Mouse (Mus musculus) embryonic facial prominence, embryonic 13.5 days (tissue): ENCODE measurements around the gene Tyw3. TPM values are rescaled to one million over a fixed set of nuclear protein-coding genes. Genes with fewer than 3 reads are reported as not detected.

ENCODE experiments used
- ATAC-seq: fragments of 200-750 bp; cut with Nextera tagmentation; 2 replicates; pipeline ENCODE4 v1.8.0; 2017; ENCODE audit warnings: low read depth; ENCODE audit not compliant: insufficient number of reproducible peaks, insufficient read depth, low FRiP score, low TSS enrichment
- H3K27ac ChIP-seq: fragments of 300-500 bp; sonication (generic); 2 replicates; pipeline ENCODE4 v1.5.1; 2015; ENCODE audit warnings: moderate library complexity, mild to moderate bottlenecking, inconsistent platforms
- H3K27me3 ChIP-seq: fragments of 300-500 bp; sonication (generic); 2 replicates; pipeline ENCODE4 v1.6.1; 2015; ENCODE audit warnings: mild to moderate bottlenecking, inconsistent platforms
- H3K36me3 ChIP-seq: fragments of 300-500 bp; sonication (generic); 2 replicates; pipeline ENCODE4 v1.6.1; 2015; ENCODE audit warnings: mild to moderate bottlenecking, inconsistent platforms
- H3K4me1 ChIP-seq: fragments of 300-500 bp; sonication (generic); 2 replicates; pipeline ENCODE4 v1.6.1; 2015; ENCODE audit warnings: inconsistent platforms
- H3K4me2 ChIP-seq: fragments of 300-500 bp; sonication (generic); 2 replicates; pipeline ENCODE4 v1.6.1; 2015; ENCODE audit warnings: moderate library complexity, mild to moderate bottlenecking, inconsistent platforms
- H3K4me3 ChIP-seq: fragments of 300-500 bp; sonication (generic); 2 replicates; pipeline ENCODE4 v1.5.1; 2015; ENCODE audit warnings: mild to moderate bottlenecking, inconsistent platforms
- H3K9ac ChIP-seq: fragments of 300-500 bp; sonication (generic); 2 replicates; pipeline ENCODE4 v1.6.1; 2015; ENCODE audit warnings: mild to moderate bottlenecking, inconsistent platforms
- H3K9me3 ChIP-seq: fragments of 300-500 bp; sonication (generic); 2 replicates; pipeline ENCODE4 v1.6.1; 2016; ENCODE audit warnings: inconsistent platforms
- WGBS: fragments of 180-500 bp; shearing (Covaris S2); methylation state at CpG from one replicate; pipeline ENCODE4 v1.1.7; 2015; ENCODE audit warnings: mixed read lengths; 5-methylcytosine and 5-hydroxymethylcytosine counted together
- polyA plus RNA-seq: library from polyadenylated mRNA; unstranded; fragments of >200 nt; fragmentation: Nextera tagmentation; extraction: Ambion mirVana; gene quantifications from 2 replicates; pipeline ENCODE4 v1.2.1, GENCODE M21; 2015

The Tyw3 gene
- polyA plus RNA-seq, 1 experiment from 2014 or later: 19.8 TPM

GRCm38 (mm10) chr3:154562192-154562591 is 34.7 kb downstream of the Tyw3 start:
- Histone ChIP-seq H3K36me3 (no peaks in the 10 kb centered on the region), H3K4me1 (peaks cover 11% of the 10 kb centered on the region), H3K27me3 (no peaks in the 10 kb centered on the region; the same call in 1 of the 2 replicates), H3K27ac (no peak overlapping the region), H3K4me2 (no peak overlapping the region), H3K9me3 (no peaks in the 10 kb centered on the region), H3K4me3 (no peak overlapping the region), H3K9ac (no peak overlapping the region)
- 89% methylated on average over 3 of the region's 3 CpGs for WGBS
- ATAC-seq: no peak

- ATAC-seq: peak; percentile 52; the same call in 1 of the 2 replicates
Observed at GRCm38 (mm10) chr3:154551035-154551411, 45.9 kb downstream of the Tyw3 start.

DNA sequence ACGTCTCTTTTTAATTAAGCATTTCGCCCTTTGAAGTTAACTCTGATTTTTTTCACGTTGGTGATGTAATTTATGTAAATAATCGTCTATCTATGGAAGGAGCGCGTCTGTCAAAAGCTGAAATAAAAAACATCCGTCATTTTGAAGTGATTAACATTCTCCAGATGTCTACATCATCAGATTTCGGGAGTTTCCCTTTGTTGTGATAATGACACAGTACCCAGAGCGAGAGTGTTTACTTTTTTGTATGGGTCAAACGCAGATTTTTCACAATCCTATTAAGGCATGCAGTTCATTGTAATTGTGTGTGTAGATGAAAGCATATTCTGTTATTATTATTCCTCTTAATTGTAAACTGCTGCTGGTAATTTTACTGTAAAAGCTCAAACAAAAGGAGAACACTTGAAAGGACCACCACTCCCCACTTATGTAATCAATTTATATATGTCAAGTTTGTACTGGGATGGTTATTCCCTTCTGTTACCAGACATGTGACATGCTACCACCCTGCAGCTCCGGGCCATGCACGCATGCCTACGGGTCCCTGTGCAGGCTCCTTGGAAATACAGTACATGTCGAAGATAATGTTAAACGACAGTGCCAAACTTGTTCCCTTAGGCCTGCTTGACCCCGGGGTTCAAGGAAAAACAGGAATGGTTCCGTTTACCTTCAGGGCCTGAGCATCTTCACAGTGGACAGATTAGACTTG is 46.4 kb downstream of the Tyw3 start:
- peak overlapping the region; percentile 38 for H3K4me2 ChIP-seq
- ATAC-seq: no peak
- WGBS: 8% methylated on average over 17 of the region's 17 CpGs
- peak overlapping the region; percentile 19; the same call in 1 of the 2 replicates for H3K27ac ChIP-seq
- H3K27me3 ChIP-seq: peaks cover 27% of the 10 kb centered on the region; the same call in 1 of the 2 replicates
- no peaks in the 10 kb centered on the region for H3K36me3 ChIP-seq
- no peak overlapping the region for H3K9ac ChIP-seq
- no peaks in the 10 kb centered on the region for H3K9me3 ChIP-seq
- H3K4me3 ChIP-seq: no peak overlapping the region
- peaks cover 35% of the 10 kb centered on the region for H3K4me1 ChIP-seq

More at GRCm38 (mm10) chr3:154551035-154551411, 45.9 kb downstream of the Tyw3 start:
- H3K9ac ChIP-seq: no peak overlapping the region
- H3K4me2 ChIP-seq: peak overlapping the region; percentile 38; the same call in 1 of the 2 replicates
- H3K4me3 ChIP-seq: no peak overlapping the region
- no peaks in the 10 kb centered on the region for H3K9me3 ChIP-seq
- peaks cover 35% of the 10 kb centered on the region for H3K4me1 ChIP-seq
- H3K27me3 ChIP-seq: peaks cover 27% of the 10 kb centered on the region; the same call in 1 of the 2 replicates
- 7% methylated on average over 5 of the region's 5 CpGs for WGBS
- H3K27ac ChIP-seq: peak overlapping the region; percentile 19; the same call in 1 of the 2 replicates
- H3K36me3 ChIP-seq: no peaks in the 10 kb centered on the region

DNA sequence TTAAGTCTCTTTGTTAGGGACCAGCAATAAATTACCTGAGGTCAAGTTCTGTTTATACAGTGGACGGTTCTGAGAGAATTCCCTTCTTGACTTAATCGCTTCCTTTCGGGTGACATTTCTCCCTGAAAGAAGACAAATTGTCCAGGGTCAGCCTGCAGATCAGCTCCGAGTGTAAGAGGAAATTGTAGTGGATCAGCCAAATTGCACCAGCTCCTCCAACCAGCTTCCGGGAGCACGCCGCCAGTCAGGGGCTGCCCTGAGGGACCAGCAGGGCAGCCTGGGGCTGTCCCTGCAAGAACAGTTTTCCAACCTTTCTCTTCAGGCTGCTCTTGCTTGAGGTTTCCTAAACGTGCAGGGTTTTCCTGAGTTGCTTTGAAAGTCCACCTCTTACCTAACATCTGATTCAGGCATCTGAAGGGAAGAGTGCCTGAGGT is 48.0 kb downstream of the Tyw3 start:
- 15% methylated on average over 8 of the region's 8 CpGs for WGBS

GRCm38 (mm10) chr3:154547549-154548426 is 49.1 kb downstream of the Tyw3 start:
- 0 out of 2 replicates have a peak overlapping the region, but pooled peaks have one; percentile 28 for H3K27ac ChIP-seq
- H3K4me2 ChIP-seq: peak overlapping the region; percentile 48
- no peaks in the 10 kb centered on the region for H3K36me3 ChIP-seq
- WGBS: 4% methylated on average over 20 of the region's 20 CpGs
- peak overlapping the region; percentile 13 for H3K4me3 ChIP-seq
- peaks cover 35% of the 10 kb centered on the region for H3K4me1 ChIP-seq
- no peaks in the 10 kb centered on the region for H3K9me3 ChIP-seq
- ATAC-seq: no peak
- H3K9ac ChIP-seq: 0 out of 2 replicates have a peak overlapping the region, but pooled peaks have one; percentile 6
- H3K27me3 ChIP-seq: peaks cover 30% of the 10 kb centered on the region; the same call in 1 of the 2 replicates

More for the DNA sequence above, 48.0 kb downstream of the Tyw3 start:
- Histone ChIP-seq H3K36me3 (no peaks in the 10 kb centered on the region), H3K4me3 (no peak overlapping the region), H3K27me3 (peaks cover 30% of the 10 kb centered on the region; the same call in 1 of the 2 replicates), H3K4me1 (peaks cover 35% of the 10 kb centered on the region), H3K9ac (no peak overlapping the region), H3K9me3 (no peaks in the 10 kb centered on the region), H3K4me2 (peak overlapping the region; percentile 11; the same call in 1 of the 2 replicates), H3K27ac (no peak overlapping the region; the same call in 1 of the 2 replicates)
- ATAC-seq: no peak

GRCm38 (mm10) chr3:154546234-154546633 is 50.7 kb downstream of the Tyw3 start:
- Histone ChIP-seq H3K4me3 (no peak overlapping the region), H3K9me3 (no peaks in the 10 kb centered on the region), H3K27me3 (peaks cover 29% of the 10 kb centered on the region; the same call in 1 of the 2 replicates), H3K9ac (no peak overlapping the region), H3K4me2 (no peak overlapping the region), H3K36me3 (no peaks in the 10 kb centered on the region), H3K4me1 (peaks cover 32% of the 10 kb centered on the region), H3K27ac (no peak overlapping the region)
- ATAC-seq: no peak
- WGBS: 30% methylated on average over 4 of the region's 4 CpGs

GRCm38 (mm10) chr3:154540086-154540911 is 56.6 kb downstream of the Tyw3 start:
- 59% methylated on average over 10 of the region's 10 CpGs for WGBS
- no peak overlapping the region for H3K9ac ChIP-seq
- H3K4me2 ChIP-seq: no peak overlapping the region
- no peak for ATAC-seq
- H3K36me3 ChIP-seq: no peaks in the 10 kb centered on the region
- no peak overlapping the region for H3K4me3 ChIP-seq
- 0 out of 2 replicates have a peak, but pooled peaks cover 5% of the 10 kb centered on the region for H3K4me1 ChIP-seq
- no peaks in the 10 kb centered on the region for H3K9me3 ChIP-seq
- peak overlapping the region; percentile 24; the same call in 1 of the 2 replicates for H3K27ac ChIP-seq
- 0 out of 2 replicates have a peak, but pooled peaks cover 2% of the 10 kb centered on the region for H3K27me3 ChIP-seq

- Histone ChIP-seq H3K4me3 (no peak overlapping the region), H3K4me2 (no peak overlapping the region), H3K9me3 (no peaks in the 10 kb centered on the region), H3K27ac (no peak overlapping the region), H3K27me3 (no peaks in the 10 kb centered on the region), H3K4me1 (0 out of 2 replicates have a peak, but pooled peaks cover 9% of the 10 kb centered on the region), H3K36me3 (no peaks in the 10 kb centered on the region), H3K9ac (no peak overlapping the region)
- no peak for ATAC-seq
- 72% methylated on average over 5 of the region's 5 CpGs for WGBS
Observed at GRCm38 (mm10) chr3:154536134-154536533, 60.8 kb downstream of the Tyw3 start.

DNA sequence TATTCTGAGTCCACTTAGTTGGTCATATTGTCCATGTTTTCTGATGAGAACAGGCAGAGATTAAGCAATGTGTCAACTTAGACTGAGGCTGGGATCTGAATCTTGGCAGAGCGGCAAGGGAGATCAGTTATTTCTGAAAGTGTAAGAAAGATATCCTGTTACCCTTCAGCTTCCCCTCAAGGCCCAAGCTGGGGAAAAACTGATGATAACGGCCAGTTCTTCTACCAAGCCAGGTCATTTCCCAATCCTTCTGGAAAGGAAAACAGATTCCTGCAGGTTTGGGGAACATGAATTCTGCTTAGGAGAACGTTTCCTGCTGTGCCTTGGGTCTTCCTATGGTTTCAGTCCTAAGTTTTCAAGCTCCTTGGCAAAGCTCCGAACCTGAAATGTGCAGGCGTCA is 63.7 kb downstream of the Tyw3 start:
- Histone ChIP-seq H3K9me3 (no peaks in the 10 kb centered on the region), H3K4me3 (no peak overlapping the region), H3K27ac (no peak overlapping the region), H3K4me2 (no peak overlapping the region), H3K4me1 (peaks cover 23% of the 10 kb centered on the region), H3K9ac (no peak overlapping the region), H3K27me3 (no peaks in the 10 kb centered on the region), H3K36me3 (no peaks in the 10 kb centered on the region)
- WGBS: 60% methylated on average over 5 of the region's 5 CpGs
- ATAC-seq: no peak

- Histone ChIP-seq H3K4me2 (peak overlapping the region; percentile 18), H3K9ac (no peak overlapping the region), H3K4me1 (peaks cover 23% of the 10 kb centered on the region), H3K27me3 (no peaks in the 10 kb centered on the region), H3K27ac (peak overlapping the region; percentile 63; the same call in 1 of the 2 replicates), H3K4me3 (no peak overlapping the region), H3K36me3 (no peaks in the 10 kb centered on the region), H3K9me3 (no peaks in the 10 kb centered on the region)
- ATAC-seq: no peak
- 20% methylated on average over 5 of the region's 5 CpGs for WGBS
Observed at GRCm38 (mm10) chr3:154528973-154529372, 67.9 kb downstream of the Tyw3 start.
